Mouse (Mus musculus) kidney, postnatal 0 days (tissue): ENCODE results near the gene Mef2a. TPM values are rescaled to one million over a fixed set of nuclear protein-coding genes. Genes with fewer than 3 reads are reported as not detected.

ENCODE experiments used
- ATAC-seq: fragments of 200-750 bp; cut with Nextera tagmentation; replicated peaks from 2 replicates; pipeline ENCODE4 v1.8.0; 2017; ENCODE audit warnings: low read depth, moderate number of reproducible peaks, moderate TSS enrichment, moderate library complexity; ENCODE audit not compliant: low FRiP score
- DNase-seq: peaks from one replicate; pipeline ENCODE4 v3.0.0-alpha.2; 2016; ENCODE audit warnings: low spot score
- H3K27ac ChIP-seq: fragments of 300-500 bp; sonication (generic); 2 replicates; pipeline ENCODE4 v1.5.1; 2014; ENCODE audit warnings: mild to moderate bottlenecking
- H3K27me3 ChIP-seq: fragments of 300-500 bp; sonication (generic); 2 replicates; pipeline ENCODE4 v1.6.1; 2014; ENCODE audit warnings: low read length, mixed read lengths; ENCODE audit not compliant: insufficient read depth
- H3K36me3 ChIP-seq: fragments of 300-500 bp; sonication (generic); 2 replicates; pipeline ENCODE4 v1.6.1; 2014; ENCODE audit warnings: low read length, mixed read lengths; ENCODE audit not compliant: insufficient read depth
- H3K4me1 ChIP-seq: fragments of 300-500 bp; sonication (generic); replicated peaks from 2 replicates; pipeline ENCODE4 v1.6.1; 2014; ENCODE audit warnings: antibody characterized with exemption, low read length, mixed read lengths; ENCODE audit not compliant: insufficient read depth
- H3K4me2 ChIP-seq: fragments of 300-500 bp; sonication (generic); 2 replicates; pipeline ENCODE4 v1.6.1; 2014; ENCODE audit warnings: mild to moderate bottlenecking, low read length, moderate library complexity, mixed read lengths
- H3K4me3 ChIP-seq: fragments of 300-500 bp; sonication (generic); replicated peaks from 2 replicates; pipeline ENCODE4 v1.5.1; 2014; ENCODE audit warnings: low read depth, low read length
- H3K9ac ChIP-seq: fragments of 300-500 bp; sonication (generic); 2 replicates; pipeline ENCODE4 v1.6.1; 2014; ENCODE audit warnings: low read depth, low read length
- H3K9me3 ChIP-seq: fragments of 300-500 bp; sonication (generic); replicated peaks from 2 replicates; pipeline ENCODE4 v1.6.1; 2016; ENCODE audit warnings: low read length, inconsistent platforms, mixed read lengths
- CTCF ChIP-seq: IDR thresholded peaks from 2 replicates; pipeline ENCODE4 v1.5.1; 2016; ENCODE audit warnings: antibody characterized with exemption, low read depth, mild to moderate bottlenecking, moderate library complexity
- WGBS: fragments of 180-500 bp; shearing (Covaris S2); extraction: QIAGEN DNeasy Blood & Tissue Kit; methylation state at CpG from one replicate; pipeline ENCODE4 v1.1.7; 2014; 5-methylcytosine and 5-hydroxymethylcytosine counted together
- polyA plus RNA-seq: library from polyadenylated mRNA; unstranded; fragments of >200 nt; fragmentation: Nextera tagmentation; extraction: Ambion mirVana; gene quantifications from 2 replicates; pipeline ENCODE4 v1.2.1, GENCODE M21; 2015

Gene Mef2a
- polyA plus RNA-seq, 1 experiment from 2014 or later, result 33.3 TPM

GRCm38 (mm10) chr7:67210004-67210833, 162.4 kb downstream of the Mef2a start:
- no peaks in the 10 kb centered on the region for H3K36me3 ChIP-seq
- DNase-seq (no peak), ATAC-seq (no peak)
- no peak overlapping the region for H3K4me3 ChIP-seq
- no peak overlapping the region for H3K27ac ChIP-seq
- no peak for TF ChIP-seq CTCF
- no peak overlapping the region for H3K9ac ChIP-seq
- H3K9me3 ChIP-seq, result no peaks in the 10 kb centered on the region
- H3K27me3 ChIP-seq, result no peaks in the 10 kb centered on the region
- WGBS, result 64% methylated on average over 6 of the region's 6 CpGs
- no peaks in the 10 kb centered on the region for H3K4me1 ChIP-seq
- no peak overlapping the region for H3K4me2 ChIP-seq

- Histone ChIP-seq H3K9me3 (no peaks in the 10 kb centered on the region), H3K27ac (no peak overlapping the region), H3K9ac (no peak overlapping the region), H3K4me2 (no peak overlapping the region), H3K27me3 (no peaks in the 10 kb centered on the region), H3K36me3 (no peaks in the 10 kb centered on the region), H3K4me3 (no peak overlapping the region), H3K4me1 (no peaks in the 10 kb centered on the region)
- ATAC-seq (no peak), DNase-seq (no peak)
- WGBS, result 82% methylated on average over 1 of the region's 1 CpGs
- TF ChIP-seq CTCF, result no peak
These were observed 164.3 kb downstream of the Mef2a start for GRCm38 (mm10) chr7:67208317-67208716.

GRCm38 (mm10) chr7:67207701-67208100, 165.0 kb downstream of the Mef2a start:
- DNase-seq (peak; percentile 16), ATAC-seq (peak; percentile 77; the same call in 1 of the 2 replicates)
- H3K4me2 ChIP-seq, result no peak overlapping the region
- H3K4me3 ChIP-seq, result no peak overlapping the region
- H3K4me1 ChIP-seq, result no peaks in the 10 kb centered on the region
- 34% methylated on average over 6 of the region's 6 CpGs for WGBS
- no peak for TF ChIP-seq CTCF
- no peaks in the 10 kb centered on the region for H3K27me3 ChIP-seq
- H3K36me3 ChIP-seq, result no peaks in the 10 kb centered on the region
- H3K27ac ChIP-seq, result no peak overlapping the region
- H3K9ac ChIP-seq, result no peak overlapping the region
- H3K9me3 ChIP-seq, result no peaks in the 10 kb centered on the region

GRCm38 (mm10) chr7:67206496-67206895, 166.2 kb downstream of the Mef2a start:
- WGBS, result 74% methylated on average over 10 of the region's 10 CpGs
- TF ChIP-seq CTCF, result no peak
- Histone ChIP-seq H3K9me3 (no peaks in the 10 kb centered on the region), H3K27me3 (no peaks in the 10 kb centered on the region), H3K27ac (no peak overlapping the region), H3K36me3 (no peaks in the 10 kb centered on the region), H3K9ac (no peak overlapping the region), H3K4me2 (no peak overlapping the region), H3K4me1 (no peaks in the 10 kb centered on the region), H3K4me3 (no peak overlapping the region)
- ATAC-seq, result no peak
- DNase-seq, result no peak

- Histone ChIP-seq H3K4me2 (no peak overlapping the region), H3K4me3 (no peak overlapping the region), H3K27me3 (no peaks in the 10 kb centered on the region), H3K36me3 (no peaks in the 10 kb centered on the region), H3K4me1 (no peaks in the 10 kb centered on the region), H3K9me3 (no peaks in the 10 kb centered on the region), H3K9ac (no peak overlapping the region), H3K27ac (0 out of 2 replicates have a peak overlapping the region, but pooled peaks have one; percentile 28)
- 80% methylated on average over 9 of the region's 9 CpGs for WGBS
- ATAC-seq (peak; percentile 83), DNase-seq (no peak)
- no peak for TF ChIP-seq CTCF
These were observed 166.8 kb downstream of the Mef2a start for GRCm38 (mm10) chr7:67205734-67206425.

GRCm38 (mm10) chr7:67203625-67204024, 169.0 kb downstream of the Mef2a start:
- H3K36me3 ChIP-seq, result no peaks in the 10 kb centered on the region
- ATAC-seq (no peak), DNase-seq (no peak)
- no peak overlapping the region for H3K4me2 ChIP-seq
- H3K9ac ChIP-seq, result no peak overlapping the region
- TF ChIP-seq CTCF, result no peak
- H3K4me1 ChIP-seq, result no peaks in the 10 kb centered on the region
- no peaks in the 10 kb centered on the region for H3K9me3 ChIP-seq
- H3K27ac ChIP-seq, result no peak overlapping the region
- no peaks in the 10 kb centered on the region for H3K27me3 ChIP-seq
- WGBS, result 60% methylated on average over 3 of the region's 3 CpGs
- no peak overlapping the region for H3K4me3 ChIP-seq
